Mouse (Mus musculus): ENCODE measurements around the gene Ezh1.

Ezh1 gene

GRCm38 (mm10) chr11:101143338-101144225 lies 82.7 kb downstream of the Ezh1 start:
- peak; percentile 81 for DNase-seq (ENCODE audit: low read depth)

GRCm38 (mm10) chr11:101142215-101142967 lies 83.9 kb downstream of the Ezh1 start:
- DNase-seq (ENCODE audit: low read depth) = no peak

All from induced T-regulatory cell, adult 2 months (primary cell).